Mouse (Mus musculus) ES-Bruce4 (cell line): ENCODE measurements at regions not wholly inside any gene's neighbourhood (a gene's known extent, or its start where the extent isn't known, plus 50 kb on each side); places are given as distances from the start of the nearest gene placed in this dataset.

ENCODE experiments used
- EP300 ChIP-seq: IDR thresholded peaks from 2 replicates; pipeline ENCODE4 v1.6.1; 2011; ENCODE audit warnings: low read depth, low read length; ENCODE audit not compliant: insufficient read depth
- POLR2A ChIP-seq: IDR thresholded peaks from one replicate; pipeline ENCODE4 v1.8.1; 2011; ENCODE audit warnings: low read length; ENCODE audit not compliant: insufficient read depth

DNA sequence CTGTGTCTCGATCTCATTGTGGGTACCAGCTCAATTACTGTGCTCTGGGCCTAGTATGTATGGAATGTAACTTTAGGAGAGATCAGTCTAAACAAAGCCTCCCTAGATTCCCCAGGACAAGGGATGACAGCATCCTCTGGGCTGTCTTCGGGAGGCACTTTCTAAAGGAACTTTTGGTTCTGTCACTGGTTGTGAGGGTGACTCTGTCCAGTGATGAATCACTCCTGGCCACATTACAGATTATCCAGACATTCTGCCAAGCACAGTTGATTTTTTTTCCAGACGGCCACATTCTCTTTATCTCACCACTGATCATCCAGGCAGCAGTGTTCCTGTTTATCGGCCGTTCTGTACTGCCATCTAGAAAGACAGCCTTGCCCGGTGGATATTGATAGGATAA lies 638.5 kb upstream of the Nrp1 start:
- TF ChIP-seq POLR2A (no peak), EP300 (no peak)
